Mouse (Mus musculus) ES-E14 (cell line): Measurements from ENCODE around the gene Syngr4. TPM values are rescaled to one million over a fixed set of nuclear protein-coding genes. Genes with fewer than 3 reads are reported as not detected.

ENCODE experiments used
- DNase-seq: peaks from one replicate; pipeline ENCODE4 v3.0.0-alpha.2; 2013; ENCODE audit warnings: low read depth, low spot score
- H3K27ac ChIP-seq: 2 replicates; pipeline ENCODE4 v1.5.1; 2012; ENCODE audit warnings: low read depth, mild to moderate bottlenecking, low read length, moderate library complexity, mixed read lengths; ENCODE audit not compliant: poor library complexity, insufficient read depth, severe bottlenecking
- H3K36me3 ChIP-seq: 2 replicates; pipeline ENCODE4 v1.6.1; 2012; ENCODE audit warnings: mild to moderate bottlenecking, low read length, moderate library complexity, mixed read lengths; ENCODE audit not compliant: control insufficient read depth, poor library complexity, insufficient read depth, severe bottlenecking
- H3K4me1 ChIP-seq, 2 experiments: fragments of 150-350 bp in 1 of 2; sonication (generic) in 1 of 2; 2 replicates each; pipeline ENCODE4 v1.6.1; 2012; ENCODE audit warnings: low read length in 2 of 2, mild to moderate bottlenecking in 1 of 2, mixed read lengths in 1 of 2; ENCODE audit not compliant: control insufficient read depth in 2 of 2, insufficient read depth in 2 of 2, poor library complexity in 1 of 2
- H3K4me3 ChIP-seq, 2 experiments: fragments of 150-350 bp in 1 of 2; sonication (generic) in 1 of 2; 2 replicates each; pipeline ENCODE4 v1.5.1; 2012; ENCODE audit warnings: low read length in 2 of 2, low read depth in 1 of 2, mild to moderate bottlenecking in 1 of 2, mixed read lengths in 1 of 2; ENCODE audit not compliant: insufficient read depth in 1 of 2, poor library complexity in 1 of 2, severe bottlenecking in 1 of 2
- H3K9ac ChIP-seq: 2 replicates; pipeline ENCODE4 v1.6.1; 2012; ENCODE audit warnings: low read depth, mild to moderate bottlenecking, low read length, mixed read lengths; ENCODE audit not compliant: poor library complexity, insufficient read depth, severe bottlenecking
- H3K9me3 ChIP-seq: fragments of 150-350 bp; sonication (generic); 2 replicates; pipeline ENCODE4 v1.6.1; 2012; ENCODE audit warnings: low read depth, mild to moderate bottlenecking, low read length; ENCODE audit not compliant: control insufficient read depth, insufficient read depth
- CHD2 ChIP-seq: IDR thresholded peaks from 2 replicates; pipeline ENCODE4 v1.6.1; 2014; ENCODE audit warnings: mild to moderate bottlenecking, low read depth, low read length, inconsistent platforms
- HCFC1 ChIP-seq: IDR thresholded peaks from 2 replicates; pipeline ENCODE4 v1.6.1; 2012; ENCODE audit warnings: low read length, inconsistent platforms, borderline replicate concordance; ENCODE audit not compliant: insufficient read depth
- MAFK ChIP-seq: IDR thresholded peaks from 2 replicates; pipeline ENCODE4 v1.6.1; 2014; ENCODE audit warnings: mild to moderate bottlenecking, low read depth, low read length, inconsistent platforms; ENCODE audit not compliant: insufficient read depth
- ZC3H11A ChIP-seq: IDR thresholded peaks from 2 replicates; pipeline ENCODE4 v1.6.1; 2012; ENCODE audit warnings: low read depth, mild to moderate bottlenecking, inconsistent platforms, low read length, borderline replicate concordance
- ZNF384 ChIP-seq: IDR thresholded peaks from 2 replicates; pipeline ENCODE4 v1.6.1; 2012; ENCODE audit warnings: low read depth, low read length, inconsistent platforms
- in situ Hi-C, 2 experiments: fragments of 600-800 bp; cut with MboI; formaldehyde crosslinking; loops; one replicate each; pipeline ENCODE4 v1.15.1; 2025; ENCODE audit warnings: low sequenced_read_pairs in 2 of 2, inconsistent platforms in 1 of 2; ENCODE audit not compliant: unreplicated experiment in 2 of 2
- total RNA-seq: library from RNA; depleted of rRNA; stranded (reverse); fragments of 300-350 nt; gene quantifications from 2 replicates; pipeline ENCODE4 v1.2.3, GENCODE M21; 2012

Gene Syngr4
- total RNA-seq, 1 experiment: not detected

GRCm38 (mm10) chr7:45867871-45868270, 28.6 kb downstream of the Syngr4 start:
- no peak overlapping the region for H3K9ac ChIP-seq
- H3K27ac ChIP-seq: no peak overlapping the region
- H3K4me1 ChIP-seq: peaks cover 0 to 6% of the 10 kb centered on the region in 2 experiments; a peak in 1 of 4 replicates
- in situ Hi-C loops: no loop called here
- H3K36me3 ChIP-seq: no peaks in the 10 kb centered on the region
- H3K9me3 ChIP-seq: no peaks in the 10 kb centered on the region
- no peak overlapping the region for H3K4me3 ChIP-seq
- TF ChIP-seq ZNF384 (no peak), HCFC1 (no peak), CHD2 (no peak), ZC3H11A (no peak), MAFK (no peak)
- DNase-seq: no peak

- H3K27ac ChIP-seq: peak overlapping the region; percentile 27; the same call in 1 of the 2 replicates
- H3K36me3 ChIP-seq: no peaks in the 10 kb centered on the region
- 0 out of 2 replicates have a peak, but pooled peaks have one; percentile 37 for TF ChIP-seq HCFC1
- TF ChIP-seq CHD2: no peak
- DNase-seq: peak; percentile 87
- no peaks in the 10 kb centered on the region for H3K9me3 ChIP-seq
- H3K4me1 ChIP-seq: peaks cover 3 to 9% of the 10 kb centered on the region in 2 experiments; a peak in 1 of 4 replicates
- in situ Hi-C loops: no loop called here
- H3K9ac ChIP-seq: peak overlapping the region; percentile 85
- peak overlapping the region; percentile 78 to 91 for H3K4me3 ChIP-seq
These were observed 30.3 kb downstream of the Syngr4 start for GRCm38 (mm10) chr7:45865925-45866910.

- Histone ChIP-seq H3K9me3 (no peaks in the 10 kb centered on the region), H3K4me1 (peaks cover 3 to 9% of the 10 kb centered on the region in 2 experiments; a peak in 1 of 4 replicates), H3K9ac (no peak overlapping the region), H3K36me3 (no peaks in the 10 kb centered on the region), H3K27ac (no peak overlapping the region), H3K4me3 (no peak overlapping the region)
- TF ChIP-seq MAFK (no peak), HCFC1 (no peak), ZC3H11A (no peak)
- in situ Hi-C loops: no loop called here
- DNase-seq: no peak
These were observed 32.1 kb downstream of the Syngr4 start for GRCm38 (mm10) chr7:45864435-45864834.

GRCm38 (mm10) chr7:45862804-45863203, 33.7 kb downstream of the Syngr4 start:
- Histone ChIP-seq H3K9me3 (no peaks in the 10 kb centered on the region), H3K9ac (no peak overlapping the region), H3K36me3 (no peaks in the 10 kb centered on the region), H3K4me3 (no peak overlapping the region), H3K27ac (no peak overlapping the region), H3K4me1 (peaks cover 3 to 9% of the 10 kb centered on the region in 2 experiments; a peak in 1 of 4 replicates)
- TF ChIP-seq HCFC1 (peak; percentile 61; the same call in 1 of the 2 replicates), MAFK (no peak)
- in situ Hi-C loops: no loop called here
- DNase-seq: no peak
